Mouse (Mus musculus) B cell, adult 62 days (primary cell): Measurements from ENCODE around the gene Ninj1. TPM values are rescaled to one million over a fixed set of nuclear protein-coding genes. Genes with fewer than 3 reads are reported as not detected.

Experiments used
- total RNA-seq: library from RNA; stranded (reverse); gene quantifications from 4 replicates; pipeline ENCODE4 v1.2.4, GENCODE M21; 2023

Ninj1 gene
- 31.7 to 39.7 TPM (median 35.6 TPM) in 4 replicates for total RNA-seq

DNA sequence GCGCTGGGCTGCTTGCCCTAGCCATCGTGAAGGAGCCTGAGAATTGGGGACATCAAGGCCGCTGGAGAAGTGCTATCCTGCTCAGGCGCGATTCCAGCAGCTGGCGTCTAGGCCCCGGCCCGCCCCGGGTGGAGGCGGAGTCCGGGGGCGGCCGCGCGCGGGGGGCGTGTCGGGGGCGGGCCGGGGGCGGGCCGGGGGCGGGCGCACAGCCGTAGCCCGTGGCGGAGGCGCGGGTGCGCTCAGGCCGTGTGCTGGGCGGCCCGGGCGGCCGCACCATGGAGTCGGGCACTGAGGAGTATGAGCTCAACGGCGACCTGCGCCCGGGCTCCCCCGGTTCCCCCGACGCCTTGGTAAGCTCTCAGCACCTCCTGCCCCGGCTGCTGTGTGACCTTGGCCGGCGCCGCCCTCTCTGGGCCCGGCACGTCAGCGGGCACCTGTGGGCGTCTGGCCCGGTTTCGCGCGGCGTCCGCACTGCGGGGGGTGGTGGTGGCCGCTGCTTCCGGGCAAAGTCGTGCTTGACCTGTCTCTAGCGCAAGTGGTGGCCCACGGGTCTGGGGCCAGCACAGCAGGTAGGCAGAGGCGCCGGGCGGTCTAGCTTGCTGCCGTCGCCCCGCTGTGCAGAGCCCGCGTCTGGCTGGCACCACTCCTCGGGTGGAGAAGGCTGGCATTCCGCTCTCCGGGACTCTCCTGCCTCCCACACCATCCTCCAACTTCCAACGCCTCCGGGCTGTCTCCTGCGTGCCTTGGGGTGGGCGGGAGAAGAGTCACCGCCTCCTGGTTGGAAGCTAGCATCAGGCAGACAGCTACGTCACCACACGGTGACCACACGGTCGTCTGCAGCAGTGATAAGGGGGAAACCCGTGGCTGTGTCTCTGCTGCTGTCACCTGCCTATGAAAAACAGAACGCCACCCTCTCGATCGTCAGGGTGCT is at the start of gene Ninj1:
TSS of gene Ninj1 (plus strand) at position 198 of the 931 bp plus-strand sequence.

DNA sequence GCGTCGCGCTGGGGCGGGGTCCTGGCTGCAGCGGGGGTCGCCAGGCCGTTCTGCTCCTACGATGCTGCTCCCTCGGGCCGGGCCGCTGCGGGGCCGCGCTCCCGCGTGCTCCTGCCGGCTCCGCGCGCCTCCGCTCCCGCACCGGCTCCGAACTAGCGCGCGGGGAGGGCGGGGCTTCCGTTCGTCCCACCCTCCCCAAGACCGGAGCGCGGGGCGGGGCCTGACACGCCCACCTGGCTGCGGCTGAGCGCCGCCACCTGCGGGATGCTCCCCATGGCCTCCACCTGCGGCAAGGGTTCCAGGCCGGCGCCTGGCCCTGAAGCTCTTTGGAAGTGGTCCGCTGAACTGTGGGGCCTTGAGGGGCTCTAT is 39.4 kb upstream of the Ninj1 start, which contains the start of gene Wnk2:
TSS of gene Wnk2 (minus strand) at position 157 of the 369 bp plus-strand sequence.

DNA sequence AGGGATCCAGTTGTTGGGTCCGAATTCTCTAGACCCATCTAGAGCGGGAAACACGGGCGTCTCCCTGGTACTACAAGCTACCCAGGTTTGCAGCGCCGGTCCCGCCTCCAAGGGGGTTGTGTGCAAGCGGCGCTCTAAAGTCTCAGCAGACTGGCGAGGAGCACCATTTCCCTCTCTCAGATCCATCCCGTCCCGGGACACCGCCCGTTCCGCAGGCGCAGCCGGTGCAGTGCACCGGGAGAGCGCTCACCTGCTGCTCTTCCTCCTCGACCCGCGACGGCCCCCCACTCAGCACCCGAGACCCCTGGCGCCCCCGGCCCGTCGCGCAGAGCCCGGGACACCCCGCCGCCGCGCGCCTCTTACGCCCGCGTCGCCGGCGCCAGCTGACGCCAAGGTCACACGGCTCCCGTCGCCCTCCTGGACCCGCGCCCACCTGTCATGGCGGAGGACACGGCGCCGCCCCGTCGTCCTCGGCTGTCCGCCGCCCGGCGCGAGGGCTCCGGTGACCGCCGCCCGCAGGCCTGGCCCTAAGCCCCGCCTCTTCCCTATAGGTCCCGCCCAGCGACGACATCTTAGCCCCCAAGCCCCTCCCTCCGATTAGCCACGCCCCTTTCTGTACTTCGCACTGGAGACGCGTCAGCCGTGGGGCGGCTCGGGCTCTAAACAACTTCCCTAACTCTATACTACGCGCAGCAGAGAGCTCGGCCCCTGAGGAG is 28.4 kb downstream of the Ninj1 start, which contains the start of gene Card19:
TSS of gene Card19 (minus strand) at position 534 of the 716 bp plus-strand sequence.

Other genes with a start within 250 kb of the Ninj1 start
- gene Fam120a, start 219.5 kb upstream of the Ninj1 start, total RNA-seq = 107 to 111 TPM (median 108 TPM) in 4 replicates
- 0.27 to 1.1 TPM (median 0.33 TPM) in 4 replicates for gene Wnk2, start 39.5 kb upstream of the Ninj1 start, total RNA-seq
- gene Card19, start 28.6 kb downstream of the Ninj1 start, total RNA-seq = 37.0 to 54.6 TPM (median 44.6 TPM) in 4 replicates
- 43.5 to 61.9 TPM (median 47.3 TPM) in 4 replicates for gene Susd3, start 61.2 kb downstream of the Ninj1 start, total RNA-seq
- 108 to 114 TPM (median 112 TPM) in 4 replicates for gene Fgd3, start 132.8 kb downstream of the Ninj1 start, total RNA-seq
- gene Bicd2, start 154.1 kb downstream of the Ninj1 start, total RNA-seq = 20.8 to 24.0 TPM (median 22.9 TPM) in 4 replicates
- gene Ippk, start 233.8 kb downstream of the Ninj1 start, total RNA-seq = 7.2 to 8.2 TPM (median 7.8 TPM) in 4 replicates